Mouse (Mus musculus) ES-E14 (cell line): ENCODE results near the gene Sgms1. TPM values are rescaled to one million over a fixed set of nuclear protein-coding genes. Genes with fewer than 3 reads are reported as not detected.

ENCODE experiments used
- DNase-seq: peaks from one replicate; pipeline ENCODE4 v3.0.0-alpha.2; 2013; ENCODE audit warnings: low read depth, low spot score
- H3K27ac ChIP-seq: 2 replicates; pipeline ENCODE4 v1.5.1; 2012; ENCODE audit warnings: low read depth, mild to moderate bottlenecking, low read length, moderate library complexity, mixed read lengths; ENCODE audit not compliant: poor library complexity, insufficient read depth, severe bottlenecking
- H3K36me3 ChIP-seq: 2 replicates; pipeline ENCODE4 v1.6.1; 2012; ENCODE audit warnings: mild to moderate bottlenecking, low read length, moderate library complexity, mixed read lengths; ENCODE audit not compliant: control insufficient read depth, poor library complexity, insufficient read depth, severe bottlenecking
- H3K4me1 ChIP-seq, 2 experiments: fragments of 150-350 bp in 1 of 2; sonication (generic) in 1 of 2; 2 replicates each; pipeline ENCODE4 v1.6.1; 2012; ENCODE audit warnings: low read length in 2 of 2, mild to moderate bottlenecking in 1 of 2, mixed read lengths in 1 of 2; ENCODE audit not compliant: control insufficient read depth in 2 of 2, insufficient read depth in 2 of 2, poor library complexity in 1 of 2
- H3K4me3 ChIP-seq, 2 experiments: fragments of 150-350 bp in 1 of 2; sonication (generic) in 1 of 2; 2 replicates each; pipeline ENCODE4 v1.5.1; 2012; ENCODE audit warnings: low read length in 2 of 2, low read depth in 1 of 2, mild to moderate bottlenecking in 1 of 2, mixed read lengths in 1 of 2; ENCODE audit not compliant: insufficient read depth in 1 of 2, poor library complexity in 1 of 2, severe bottlenecking in 1 of 2
- H3K9ac ChIP-seq: 2 replicates; pipeline ENCODE4 v1.6.1; 2012; ENCODE audit warnings: low read depth, mild to moderate bottlenecking, low read length, mixed read lengths; ENCODE audit not compliant: poor library complexity, insufficient read depth, severe bottlenecking
- H3K9me3 ChIP-seq: fragments of 150-350 bp; sonication (generic); 2 replicates; pipeline ENCODE4 v1.6.1; 2012; ENCODE audit warnings: low read depth, mild to moderate bottlenecking, low read length; ENCODE audit not compliant: control insufficient read depth, insufficient read depth
- CHD2 ChIP-seq: IDR thresholded peaks from 2 replicates; pipeline ENCODE4 v1.6.1; 2014; ENCODE audit warnings: mild to moderate bottlenecking, low read depth, low read length, inconsistent platforms
- HCFC1 ChIP-seq: IDR thresholded peaks from 2 replicates; pipeline ENCODE4 v1.6.1; 2012; ENCODE audit warnings: low read length, inconsistent platforms, borderline replicate concordance; ENCODE audit not compliant: insufficient read depth
- MAFK ChIP-seq: IDR thresholded peaks from 2 replicates; pipeline ENCODE4 v1.6.1; 2014; ENCODE audit warnings: mild to moderate bottlenecking, low read depth, low read length, inconsistent platforms; ENCODE audit not compliant: insufficient read depth
- ZC3H11A ChIP-seq: IDR thresholded peaks from 2 replicates; pipeline ENCODE4 v1.6.1; 2012; ENCODE audit warnings: low read depth, mild to moderate bottlenecking, inconsistent platforms, low read length, borderline replicate concordance
- ZNF384 ChIP-seq: IDR thresholded peaks from 2 replicates; pipeline ENCODE4 v1.6.1; 2012; ENCODE audit warnings: low read depth, low read length, inconsistent platforms
- in situ Hi-C, 2 experiments: fragments of 600-800 bp; cut with MboI; formaldehyde crosslinking; loops; one replicate each; pipeline ENCODE4 v1.15.1; 2025; ENCODE audit warnings: low sequenced_read_pairs in 2 of 2, inconsistent platforms in 1 of 2; ENCODE audit not compliant: unreplicated experiment in 2 of 2
- total RNA-seq: library from RNA; depleted of rRNA; stranded (reverse); fragments of 300-350 nt; gene quantifications from 2 replicates; pipeline ENCODE4 v1.2.3, GENCODE M21; 2012

Sgms1 gene
- total RNA-seq, 1 experiment = 42.5 TPM

DNA sequence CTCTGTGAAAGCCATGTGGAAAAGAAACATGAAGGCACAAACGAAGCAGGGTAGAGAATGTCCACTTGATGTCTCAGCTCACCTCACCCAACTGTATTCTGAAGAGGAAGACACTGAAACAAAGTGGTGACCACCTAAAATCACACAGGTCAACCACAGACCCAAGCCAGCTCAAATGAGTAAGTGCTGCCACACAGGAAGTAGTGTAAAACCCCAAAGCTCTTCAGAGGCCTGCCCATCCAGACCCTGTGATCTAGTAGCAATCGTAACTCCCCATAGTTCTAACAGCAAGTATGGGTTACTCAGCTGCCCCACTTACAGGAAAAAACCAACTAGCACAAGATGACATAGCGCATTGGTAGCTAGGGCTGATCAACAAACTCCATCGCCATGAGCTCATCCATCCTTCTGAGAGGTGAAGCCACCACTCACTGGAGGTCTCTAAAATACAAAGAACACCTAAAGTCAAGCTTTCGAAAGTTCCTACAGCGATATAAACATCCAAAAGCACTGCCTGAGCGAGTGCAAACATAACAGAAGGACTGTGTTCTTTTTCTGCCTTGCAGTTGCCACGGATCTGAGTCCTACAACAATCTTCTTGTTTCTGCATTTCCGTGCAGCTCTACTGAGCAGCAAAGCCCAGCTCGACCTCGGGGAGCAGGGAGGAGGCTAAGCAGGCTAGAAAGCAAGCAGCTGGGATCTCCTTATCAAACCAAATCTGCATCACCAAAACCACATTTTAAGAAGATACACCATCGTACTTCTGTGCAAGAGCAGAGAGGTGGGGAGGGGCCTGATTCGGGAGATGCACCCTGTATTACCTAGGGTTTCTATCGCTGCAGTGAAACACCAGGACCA, 114.2 kb downstream of the Sgms1 start:
- no peak for DNase-seq
- Histone ChIP-seq H3K9me3 (no peaks in the 10 kb centered on the region), H3K9ac (no peak overlapping the region), H3K4me1 (peaks cover 24% of the 10 kb centered on the region in 2 experiments), H3K4me3 (no peak overlapping the region), H3K27ac (no peak overlapping the region), H3K36me3 (no peaks in the 10 kb centered on the region)
- TF ChIP-seq MAFK (no peak), CHD2 (no peak), ZC3H11A (no peak)
- in situ Hi-C loops = no loop called here

DNA sequence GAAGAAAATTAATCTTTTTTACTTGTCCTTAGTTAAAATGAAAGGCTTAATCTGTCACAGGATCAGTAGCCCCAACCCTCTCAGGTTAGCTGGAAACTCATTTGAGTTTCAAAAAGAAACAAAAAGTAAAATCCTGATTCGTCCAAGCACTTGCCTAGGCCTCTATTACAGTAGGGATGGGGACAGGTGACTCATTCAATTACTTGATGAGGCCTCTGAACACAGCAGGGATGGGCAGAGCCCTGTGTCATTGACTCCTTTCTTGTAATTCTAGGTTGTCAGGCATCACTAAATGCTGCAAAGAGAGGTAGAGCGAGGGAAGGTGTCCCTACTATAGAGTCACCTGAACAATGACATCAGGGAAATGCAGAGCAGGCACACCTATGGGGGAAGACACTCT, 115.4 kb downstream of the Sgms1 start:
- Histone ChIP-seq H3K4me3 (no peak overlapping the region), H3K9me3 (no peaks in the 10 kb centered on the region), H3K36me3 (no peaks in the 10 kb centered on the region), H3K4me1 (peaks cover 24 to 26% of the 10 kb centered on the region in 2 experiments), H3K9ac (no peak overlapping the region), H3K27ac (no peak overlapping the region)
- in situ Hi-C loops = no loop called here
- DNase-seq = no peak
- TF ChIP-seq ZNF384 (no peak), CHD2 (no peak), MAFK (no peak), HCFC1 (no peak), ZC3H11A (no peak)

DNA sequence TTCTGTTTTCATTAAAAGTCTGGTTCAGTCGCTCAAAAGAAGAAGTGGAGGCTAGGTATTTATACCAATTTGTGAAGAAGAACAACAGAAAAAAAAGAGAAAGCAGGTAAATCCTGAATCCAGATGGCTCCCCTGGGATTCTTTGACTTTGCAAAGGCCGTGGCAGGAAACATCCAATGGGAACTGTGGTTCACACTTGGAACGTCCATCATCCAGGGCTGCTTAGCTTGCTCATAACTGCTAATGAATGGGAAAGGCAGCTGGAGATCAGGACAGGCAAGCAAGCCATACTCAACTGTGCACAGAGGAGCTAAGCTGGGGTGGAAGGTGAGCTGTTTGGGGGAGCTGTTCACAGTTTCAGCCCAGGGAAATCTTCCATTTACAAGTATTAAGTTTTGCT, 115.8 kb downstream of the Sgms1 start:
- in situ Hi-C loops = no loop called here
- no peak for TF ChIP-seq ZNF384
- no peak for TF ChIP-seq ZC3H11A
- TF ChIP-seq MAFK = no peak
- no peak for TF ChIP-seq CHD2
- no peak for TF ChIP-seq HCFC1
- no peak overlapping the region for H3K4me3 ChIP-seq

DNA sequence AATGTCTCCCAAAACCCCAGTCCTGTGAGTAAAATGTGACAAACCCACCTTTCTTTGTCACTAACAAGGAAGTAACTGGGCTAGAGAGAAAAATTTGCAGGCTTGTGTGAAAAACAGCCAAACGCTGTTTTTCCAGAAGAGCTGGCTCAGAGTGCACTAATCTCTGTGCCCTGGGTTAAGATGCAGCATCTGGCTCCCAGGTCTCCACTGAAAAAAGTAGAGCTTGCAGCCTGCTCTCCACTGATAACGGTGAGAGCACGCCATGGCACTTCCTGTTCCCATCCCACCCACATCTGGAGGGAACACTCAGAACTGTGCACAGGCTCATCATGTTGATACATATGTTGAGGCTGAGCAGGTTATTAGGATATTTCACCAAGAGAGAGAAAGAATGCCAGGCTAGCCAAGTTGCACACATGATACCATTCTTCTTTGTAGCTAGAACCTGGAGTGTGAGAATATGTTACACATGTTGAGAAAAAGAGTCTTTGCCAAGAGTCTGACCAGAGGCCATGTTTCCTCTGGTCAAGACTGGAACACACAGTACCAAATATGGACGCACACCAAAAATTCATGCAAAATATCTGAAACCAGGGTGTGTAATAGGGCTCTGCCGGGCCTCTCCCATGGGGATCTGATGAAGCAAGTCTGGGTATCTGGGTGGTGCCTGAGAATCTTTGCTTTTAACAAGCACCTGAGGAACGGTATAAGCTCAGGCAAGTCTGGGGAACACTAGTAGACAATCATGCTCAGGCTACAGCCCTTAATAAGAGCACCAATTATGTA, 116.8 kb downstream of the Sgms1 start:
- H3K9me3 ChIP-seq = no peaks in the 10 kb centered on the region
- no peak overlapping the region for H3K9ac ChIP-seq
- no peak overlapping the region for H3K27ac ChIP-seq
- in situ Hi-C loops = no loop called here
- TF ChIP-seq HCFC1 (no peak), MAFK (no peak), CHD2 (no peak), ZNF384 (no peak), ZC3H11A (no peak)
- no peak overlapping the region for H3K4me3 ChIP-seq
- no peaks in the 10 kb centered on the region for H3K36me3 ChIP-seq
- peaks cover 24 to 29% of the 10 kb centered on the region in 2 experiments for H3K4me1 ChIP-seq
- DNase-seq = no peak

More for the DNA sequence above, 115.8 kb downstream of the Sgms1 start:
- no peaks in the 10 kb centered on the region for H3K36me3 ChIP-seq
- peaks cover 24 to 26% of the 10 kb centered on the region in 2 experiments for H3K4me1 ChIP-seq
- H3K9me3 ChIP-seq = no peaks in the 10 kb centered on the region
- H3K27ac ChIP-seq = no peak overlapping the region
- H3K9ac ChIP-seq = no peak overlapping the region
- DNase-seq = no peak
